Mouse (Mus musculus): ENCODE data around the gene H2afx. TPM values are rescaled to one million over a fixed set of nuclear protein-coding genes. Genes with fewer than 3 reads are reported as not detected.

Gene H2afx
- polyA plus RNA-seq, 1 experiment = 201 TPM

DNA sequence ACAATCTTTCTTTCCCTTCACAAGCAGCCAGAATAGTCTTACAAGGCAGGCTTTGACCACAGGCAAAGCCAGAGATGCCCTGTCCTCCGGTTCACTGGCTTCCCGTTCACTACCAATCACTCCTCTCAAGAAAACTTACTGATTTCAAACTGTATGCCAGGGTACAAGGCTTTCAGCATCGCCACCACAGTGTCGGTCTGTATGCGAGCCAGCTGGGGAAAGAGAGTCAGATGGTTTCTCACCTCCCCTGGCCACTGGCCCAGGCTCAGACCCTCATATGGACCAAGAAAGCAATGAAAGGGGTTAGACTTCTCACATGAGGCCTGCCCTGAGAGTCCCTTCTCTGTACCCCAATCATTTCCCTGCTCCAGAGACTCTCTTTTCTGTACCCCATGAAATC is 7.0 kb downstream of the H2afx start:
- 72% methylated on average over 5 of the region's 5 CpGs for WGBS
- Histone ChIP-seq H3K4me3 (replicated peaks; ENCODE audit: control insufficient read depth, low read depth, low read length) (peak overlapping the region; percentile 87), H3K27ac (ENCODE audit: control insufficient read depth, insufficient read depth, low read depth, low read length, poor library complexity) (peak overlapping the region; percentile 89), H3K4me1 (ENCODE audit: control insufficient read depth, insufficient read depth, low read length) (no peaks in the 10 kb centered on the region; the same call in 1 of the 2 replicates)
- TF ChIP-seq POLR2A (IDR thresholded peaks at IDR 0.05; ENCODE audit: borderline replicate concordance, control insufficient read depth, low read depth, low read length) = no peak
- TF ChIP-seq CTCF (IDR thresholded peaks at IDR 0.05; ENCODE audit: control insufficient read depth, insufficient read depth, low read length) = no peak

DNA sequence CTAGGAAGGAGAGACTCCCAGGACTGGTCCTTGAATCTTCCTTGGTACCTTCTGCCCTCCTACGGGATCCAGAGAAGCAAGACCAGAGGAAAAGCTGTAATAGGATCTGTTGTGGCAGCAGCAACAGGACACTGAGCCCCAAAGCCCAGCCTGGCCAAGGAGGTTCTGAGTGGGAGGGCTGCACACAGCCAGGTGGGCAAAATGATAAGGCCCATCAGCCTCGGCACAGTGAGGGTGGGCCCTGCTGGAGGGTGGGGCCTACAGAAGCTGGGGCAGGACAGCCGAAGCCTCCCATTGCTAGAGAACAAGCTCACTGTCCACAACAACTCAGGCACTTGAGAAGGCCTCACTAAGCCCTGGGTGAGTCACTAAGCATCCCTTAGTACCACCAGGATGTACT is 7.7 kb downstream of the H2afx start:
- peak overlapping the region; percentile 87 for H3K4me3 ChIP-seq (replicated peaks; ENCODE audit: control insufficient read depth, low read depth, low read length)
- peak overlapping the region; percentile 99 for H3K27ac ChIP-seq (ENCODE audit: control insufficient read depth, insufficient read depth, low read depth, low read length, poor library complexity)
- TF ChIP-seq CTCF (IDR thresholded peaks at IDR 0.05; ENCODE audit: control insufficient read depth, insufficient read depth, low read length) = no peak
- peak; percentile 99 for TF ChIP-seq POLR2A (IDR thresholded peaks at IDR 0.05; ENCODE audit: borderline replicate concordance, control insufficient read depth, low read depth, low read length)
- 49% methylated on average over 3 of the region's 3 CpGs for WGBS
- H3K4me1 ChIP-seq (ENCODE audit: control insufficient read depth, insufficient read depth, low read length) = no peaks in the 10 kb centered on the region; the same call in 1 of the 2 replicates

DNA sequence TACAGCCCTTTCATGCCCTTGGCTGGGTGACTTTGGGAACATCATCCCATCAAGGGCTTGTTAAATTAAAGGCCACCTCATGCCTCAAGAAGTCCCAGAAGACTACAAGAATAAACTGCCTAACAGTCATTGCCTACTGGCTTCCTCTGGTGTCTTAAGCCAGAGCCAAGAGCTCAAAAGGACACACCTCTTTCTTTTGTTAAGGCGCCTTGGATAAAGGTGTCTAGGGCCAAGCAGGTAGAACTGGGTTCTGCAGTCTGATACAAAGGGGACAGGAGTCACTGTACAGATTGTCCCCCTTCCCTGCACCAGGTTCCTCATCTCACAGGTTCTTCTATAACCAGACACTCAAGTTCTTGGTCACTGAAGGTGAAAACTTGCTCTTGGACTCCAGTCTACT is 8.1 kb downstream of the H2afx start:
- TF ChIP-seq CTCF (IDR thresholded peaks at IDR 0.05; ENCODE audit: control insufficient read depth, insufficient read depth, low read length) (no peak), POLR2A (IDR thresholded peaks at IDR 0.05; ENCODE audit: borderline replicate concordance, control insufficient read depth, low read depth, low read length) (no peak)
- peak overlapping the region; percentile 46 for H3K4me3 ChIP-seq (replicated peaks; ENCODE audit: control insufficient read depth, low read depth, low read length)
- H3K4me1 ChIP-seq (ENCODE audit: control insufficient read depth, insufficient read depth, low read length) = no peaks in the 10 kb centered on the region
- 61% methylated on average over 1 of the region's 1 CpGs for WGBS
- H3K27ac ChIP-seq (ENCODE audit: control insufficient read depth, insufficient read depth, low read depth, low read length, poor library complexity) = peak overlapping the region; percentile 99

DNA sequence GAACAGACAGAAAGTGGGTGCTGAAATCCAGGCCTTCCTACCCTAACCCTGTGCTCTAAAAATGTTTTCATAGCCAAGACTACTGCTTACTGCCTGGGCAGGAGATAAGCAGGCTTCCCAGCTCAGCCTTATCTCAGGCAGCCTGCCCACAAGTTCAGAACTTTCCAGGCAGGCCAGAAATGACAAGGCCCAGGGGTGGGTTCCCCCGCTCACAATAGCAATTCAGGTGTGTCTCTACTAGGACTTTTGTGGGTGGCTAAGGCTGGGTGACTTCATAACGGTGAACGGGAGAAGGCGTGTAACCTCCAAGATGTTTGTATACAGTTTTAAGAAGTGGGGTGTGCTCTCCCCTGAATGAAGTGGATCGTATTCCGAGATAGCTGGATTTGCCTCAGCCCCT is 8.8 kb downstream of the H2afx start:
- Histone ChIP-seq H3K27ac (ENCODE audit: control insufficient read depth, insufficient read depth, low read depth, low read length, poor library complexity) (peak overlapping the region; percentile 99), H3K4me1 (ENCODE audit: control insufficient read depth, insufficient read depth, low read length) (no peaks in the 10 kb centered on the region), H3K4me3 (replicated peaks; ENCODE audit: control insufficient read depth, low read depth, low read length) (peak overlapping the region; percentile 83)
- WGBS = 6% methylated on average over 6 of the region's 6 CpGs
- no peak for TF ChIP-seq CTCF (IDR thresholded peaks at IDR 0.05; ENCODE audit: control insufficient read depth, insufficient read depth, low read length)
- no peak for TF ChIP-seq POLR2A (IDR thresholded peaks at IDR 0.05; ENCODE audit: borderline replicate concordance, control insufficient read depth, low read depth, low read length)

DNA sequence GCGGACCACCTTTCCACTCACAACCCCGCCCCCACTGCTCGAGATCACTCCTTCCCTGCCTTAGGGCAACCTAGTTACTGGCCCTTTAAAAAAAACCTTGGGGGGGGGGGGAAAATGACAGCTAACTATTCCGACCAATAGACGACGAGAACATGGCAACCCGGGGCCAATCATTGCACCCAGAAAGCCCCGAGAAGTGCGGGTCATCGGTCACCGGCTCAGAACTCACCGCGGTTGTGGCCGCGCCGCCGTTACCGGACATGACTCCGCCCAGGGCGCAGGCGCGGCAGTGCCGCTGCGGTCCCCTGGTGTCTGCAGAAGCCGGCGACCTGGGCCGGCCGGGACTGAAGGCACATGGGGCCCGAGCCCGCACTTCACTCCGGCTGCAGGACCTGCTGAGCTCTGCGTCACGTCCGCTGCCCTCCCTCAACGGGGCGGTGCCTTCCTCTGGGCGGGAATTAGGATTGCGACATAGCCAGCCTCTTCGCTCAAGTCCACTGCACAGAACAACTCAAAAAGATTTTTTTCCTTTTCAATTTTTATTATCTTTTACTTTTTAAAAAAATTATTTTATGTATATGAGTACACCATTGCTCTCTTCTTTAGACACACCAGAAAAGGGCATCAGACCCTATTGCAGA is 9.4 kb downstream of the H2afx start, which contains the start of gene Hmbs:
Hmbs (minus strand) TSS at position 448 of the 641 bp plus-strand sequence.
- Histone ChIP-seq H3K4me3 (replicated peaks; ENCODE audit: control insufficient read depth, low read depth, low read length) (peak within 1 kb of the TSS; percentile 83), H3K27ac (ENCODE audit: control insufficient read depth, insufficient read depth, low read depth, low read length, poor library complexity) (peak within 1 kb of the TSS; percentile 99), H3K4me1 (ENCODE audit: control insufficient read depth, insufficient read depth, low read length) (no peaks in the 10 kb centered on the region)
- WGBS = under 1% methylated on average over 39 of the region's 39 CpGs
- TF ChIP-seq CTCF (IDR thresholded peaks at IDR 0.05; ENCODE audit: control insufficient read depth, insufficient read depth, low read length) (0 out of 2 replicates have a peak, but pooled peaks have one; percentile 3), POLR2A (IDR thresholded peaks at IDR 0.05; ENCODE audit: borderline replicate concordance, control insufficient read depth, low read depth, low read length) (peak; percentile 82; the same call in 1 of the 2 replicates)

DNA sequence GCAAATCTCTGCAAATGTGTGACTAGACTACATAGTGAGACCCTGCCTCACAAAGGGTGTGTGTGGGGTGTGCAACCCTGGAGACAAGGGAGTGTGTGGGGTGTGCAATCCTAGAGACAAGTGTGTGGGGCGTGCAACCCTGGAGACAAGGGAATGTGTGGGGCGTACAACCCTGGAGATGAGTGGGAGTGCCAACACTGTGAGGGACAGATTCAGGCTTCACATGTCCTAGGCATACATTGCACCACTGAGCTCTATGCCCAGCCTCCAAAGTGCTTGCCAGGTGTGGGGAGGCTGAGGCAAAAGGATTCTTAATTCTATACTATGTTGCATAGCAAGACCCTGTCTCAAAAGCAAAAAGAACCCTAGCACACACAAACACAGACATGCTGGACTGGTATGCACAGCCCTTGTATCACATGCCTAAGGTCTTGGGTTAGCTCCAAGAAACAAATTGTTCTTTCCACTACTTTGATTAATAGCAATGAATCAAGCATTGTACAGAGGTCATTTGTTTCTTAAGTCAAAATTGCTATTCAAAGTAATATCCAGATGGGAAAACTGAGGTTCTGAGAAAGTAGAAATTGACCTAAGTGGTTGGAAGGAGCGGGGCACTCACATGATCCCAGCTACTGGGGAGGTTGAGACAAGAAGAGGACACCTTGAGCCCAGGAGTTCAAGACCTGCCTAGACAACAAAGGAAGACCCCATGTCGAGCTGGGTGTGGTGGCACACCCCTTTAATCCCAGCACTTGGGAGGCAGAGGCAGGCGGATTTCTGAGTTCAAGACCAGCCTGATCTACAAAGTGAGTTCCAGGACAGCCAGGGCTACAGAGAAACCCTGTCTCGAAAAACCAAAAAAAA is 11.3 kb downstream of the H2afx start:
- H3K4me1 ChIP-seq (ENCODE audit: control insufficient read depth, insufficient read depth, low read length) = no peaks in the 10 kb centered on the region
- no peak overlapping the region for H3K4me3 ChIP-seq (replicated peaks; ENCODE audit: control insufficient read depth, low read depth, low read length)
- 87% methylated on average over 6 of the region's 6 CpGs for WGBS
- no peak for TF ChIP-seq CTCF (IDR thresholded peaks at IDR 0.05; ENCODE audit: control insufficient read depth, insufficient read depth, low read length)
- TF ChIP-seq POLR2A (IDR thresholded peaks at IDR 0.05; ENCODE audit: borderline replicate concordance, control insufficient read depth, low read depth, low read length) = no peak
- H3K27ac ChIP-seq (ENCODE audit: control insufficient read depth, insufficient read depth, low read depth, low read length, poor library complexity) = no peak overlapping the region

DNA sequence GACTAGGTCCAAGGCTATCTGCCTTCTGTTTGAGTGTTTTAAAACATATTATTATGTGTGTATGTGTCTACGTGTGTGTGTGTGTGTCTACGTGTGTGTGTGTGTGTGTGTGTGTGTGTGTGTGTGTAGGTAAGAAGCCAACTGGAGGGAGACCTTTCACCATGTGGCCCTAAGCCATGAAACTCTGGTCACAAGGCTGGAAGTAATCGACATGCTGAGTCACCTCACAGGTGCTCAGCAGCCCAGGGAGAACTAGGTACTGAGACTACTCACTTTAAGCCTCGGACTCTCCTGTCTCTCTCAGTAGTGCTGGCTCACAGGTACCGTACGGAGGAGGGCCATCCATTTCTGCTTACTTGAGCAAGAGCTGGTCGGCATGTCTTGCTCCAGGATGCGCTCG is 12.7 kb downstream of the H2afx start:
- TF ChIP-seq POLR2A (IDR thresholded peaks at IDR 0.05; ENCODE audit: borderline replicate concordance, control insufficient read depth, low read depth, low read length) = no peak
- TF ChIP-seq CTCF (IDR thresholded peaks at IDR 0.05; ENCODE audit: control insufficient read depth, insufficient read depth, low read length) = no peak
- Histone ChIP-seq H3K4me1 (ENCODE audit: control insufficient read depth, insufficient read depth, low read length) (no peaks in the 10 kb centered on the region), H3K27ac (ENCODE audit: control insufficient read depth, insufficient read depth, low read depth, low read length, poor library complexity) (no peak overlapping the region), H3K4me3 (replicated peaks; ENCODE audit: control insufficient read depth, low read depth, low read length) (no peak overlapping the region)
- 87% methylated on average over 9 of the region's 9 CpGs for WGBS

DNA sequence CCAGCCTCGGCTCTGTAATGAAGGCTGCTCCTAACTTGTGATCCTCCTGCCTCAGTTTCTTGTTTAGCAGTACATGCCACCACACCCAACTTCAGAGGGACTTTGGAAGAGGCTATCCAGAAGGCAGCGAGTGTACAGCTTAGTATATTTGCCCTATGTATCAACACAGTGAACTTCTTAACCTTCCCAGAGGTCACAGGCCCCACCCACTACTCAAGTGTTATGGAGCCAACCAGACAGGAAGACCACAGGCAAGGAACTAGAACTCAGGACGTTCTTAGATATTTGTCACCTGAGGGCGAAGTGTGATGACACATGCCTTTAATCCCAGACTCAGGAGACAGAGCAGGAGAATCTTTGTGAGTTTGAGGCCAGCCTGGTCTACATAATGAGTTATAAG is 13.1 kb downstream of the H2afx start:
- H3K27ac ChIP-seq (ENCODE audit: control insufficient read depth, insufficient read depth, low read depth, low read length, poor library complexity) = no peak overlapping the region

More for the DNA sequence above, 13.1 kb downstream of the H2afx start:
- no peak overlapping the region for H3K4me3 ChIP-seq (replicated peaks; ENCODE audit: control insufficient read depth, low read depth, low read length)
- WGBS = 76% methylated on average over 4 of the region's 4 CpGs
- no peak for TF ChIP-seq CTCF (IDR thresholded peaks at IDR 0.05; ENCODE audit: control insufficient read depth, insufficient read depth, low read length)
- no peak for TF ChIP-seq POLR2A (IDR thresholded peaks at IDR 0.05; ENCODE audit: borderline replicate concordance, control insufficient read depth, low read depth, low read length)
- H3K4me1 ChIP-seq (ENCODE audit: control insufficient read depth, insufficient read depth, low read length) = no peaks in the 10 kb centered on the region
